Mouse (Mus musculus) small intestine, adult 2 months (tissue): Measurements from ENCODE around the gene Slc16a1.
"Not testable (repeated sequence)": the region's sequence is repeated elsewhere in the genome, so short reads cannot be mapped to it uniquely, and the experiment has no call there.

Experiments
- CTCF ChIP-seq: fragments of 200-500 bp; IDR thresholded peaks from 2 replicates; pipeline ENCODE4 v1.5.1; 2012; ENCODE audit warnings: low read depth, mild to moderate bottlenecking, control low read depth, inconsistent platforms, low read length, moderate library complexity, mixed read lengths; ENCODE audit not compliant: insufficient replicate concordance, insufficient read length; ENCODE audit errors: extremely low read depth
- POLR2A ChIP-seq: fragments of 200-500 bp; IDR thresholded peaks from 2 replicates; pipeline ENCODE4 v1.6.1; 2012; ENCODE audit warnings: low read depth, mild to moderate bottlenecking, control low read depth, inconsistent platforms, low read length, moderate library complexity

- TF ChIP-seq POLR2A, CTCF: not testable (repeated sequence)
These were observed 31.9 kb downstream of the Slc16a1 start for GRCm38 (mm10) chr3:104670183-104671020.
